Mouse (Mus musculus) ovary, adult 18-20 months (tissue): Measurements from ENCODE around the gene Mmrn2.
"Not testable (repeated sequence)": the region's sequence is repeated elsewhere in the genome, so short reads cannot be mapped to it uniquely, and the experiment has no call there.

Experiments used
- DNase-seq: peaks from one replicate; pipeline ENCODE4 v3.0.0; 2022; ENCODE audit warnings: low spot score, mixed read lengths

Mmrn2 gene

DNA sequence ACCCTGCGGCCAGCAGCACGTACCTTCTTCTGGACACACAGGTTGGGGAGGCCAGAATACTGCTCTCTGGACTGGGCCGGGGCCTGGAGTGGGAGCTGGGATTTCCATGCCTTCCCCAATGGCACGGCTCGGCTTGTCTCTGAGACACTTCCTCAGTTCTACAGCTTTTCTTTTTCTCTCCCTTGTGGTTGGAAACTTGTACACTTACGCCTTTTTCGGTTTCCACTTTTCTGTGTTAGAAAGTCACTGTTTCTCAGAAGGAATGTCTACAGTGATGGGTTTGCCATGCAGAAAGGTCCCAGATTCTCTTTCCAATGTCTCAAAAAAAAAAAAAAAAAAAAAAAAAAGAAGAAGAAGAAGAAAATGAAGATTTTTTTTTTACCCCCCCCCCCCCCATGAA, 28.2 kb downstream of the Mmrn2 start:
- DNase-seq: no peak

DNA sequence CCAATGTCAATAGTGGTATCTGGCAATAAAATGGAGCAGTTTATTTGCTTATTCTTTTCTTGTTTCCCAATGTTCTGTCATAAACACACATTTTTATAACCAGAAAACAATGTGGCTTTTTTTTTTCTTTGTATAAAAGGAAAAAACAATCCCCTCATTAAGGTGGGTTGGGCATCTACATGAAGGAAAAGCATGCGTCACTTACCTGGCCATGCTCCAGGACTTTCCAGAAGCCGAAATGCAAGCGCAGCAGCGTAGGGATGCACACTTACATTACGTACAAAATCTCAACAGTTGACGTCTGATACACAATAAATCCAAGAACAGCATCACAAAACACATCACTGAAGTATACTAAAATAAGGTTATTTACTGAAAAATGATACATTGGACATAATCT, 35.5 kb downstream of the Mmrn2 start:
- DNase-seq: no peak

DNA sequence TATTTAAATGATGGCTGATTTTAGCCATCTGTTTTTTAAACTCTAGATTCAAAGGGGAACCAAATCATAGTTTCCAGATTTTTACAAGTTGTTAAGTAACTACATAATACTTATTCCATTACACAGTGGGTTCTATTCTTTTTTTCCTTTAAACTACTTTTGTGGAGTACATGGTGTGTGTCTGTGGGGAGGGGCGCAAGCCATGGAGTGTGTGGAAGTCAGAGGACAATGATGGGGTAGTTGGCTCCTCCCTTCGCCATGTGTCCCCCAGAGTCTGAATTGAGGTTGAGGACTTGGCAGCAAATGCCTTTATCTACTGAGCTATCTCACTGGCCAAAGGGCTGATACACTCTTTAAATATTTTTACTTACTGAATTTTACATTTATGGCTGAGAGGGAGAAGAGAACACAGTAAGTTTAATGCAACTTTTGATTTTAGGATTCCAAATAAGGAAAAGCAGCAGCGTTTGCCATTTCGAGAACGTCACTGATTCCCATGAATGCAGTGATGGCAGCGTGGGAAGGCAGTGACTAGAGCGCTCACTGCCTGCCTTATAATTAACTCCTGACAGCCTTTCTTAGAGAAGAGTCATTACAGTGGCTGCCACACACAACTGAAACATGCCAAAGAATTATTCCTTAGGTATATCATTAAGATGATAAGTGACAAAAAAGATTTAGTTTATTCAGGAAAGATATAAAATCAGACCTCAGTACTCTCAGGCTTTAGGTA, 37.1 kb downstream of the Mmrn2 start:
- DNase-seq: no peak

- DNase-seq: not testable (repeated sequence)
Observed at GRCm38 (mm10) chr14:34416946-34417345, 41.7 kb downstream of the Mmrn2 start.

DNA sequence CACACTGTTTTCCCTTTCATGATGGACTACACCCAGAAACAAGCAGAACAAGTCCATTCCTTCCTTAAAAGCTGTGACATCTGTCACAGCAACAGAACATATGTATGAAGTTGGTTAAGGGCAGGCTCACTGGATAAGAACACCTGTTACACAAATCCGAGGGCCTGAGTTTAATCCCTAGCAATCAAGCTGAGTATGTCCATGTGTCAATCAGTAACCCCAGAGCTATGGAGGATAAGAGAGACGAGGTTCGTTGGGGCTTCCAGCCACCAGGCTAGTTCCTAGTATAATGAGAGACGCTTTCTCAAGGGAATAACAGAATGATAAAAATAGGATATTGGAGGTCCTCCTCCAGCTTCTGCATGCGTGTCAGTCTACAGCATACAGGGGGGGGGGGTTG, 42.2 kb downstream of the Mmrn2 start:
- no peak for DNase-seq

DNA sequence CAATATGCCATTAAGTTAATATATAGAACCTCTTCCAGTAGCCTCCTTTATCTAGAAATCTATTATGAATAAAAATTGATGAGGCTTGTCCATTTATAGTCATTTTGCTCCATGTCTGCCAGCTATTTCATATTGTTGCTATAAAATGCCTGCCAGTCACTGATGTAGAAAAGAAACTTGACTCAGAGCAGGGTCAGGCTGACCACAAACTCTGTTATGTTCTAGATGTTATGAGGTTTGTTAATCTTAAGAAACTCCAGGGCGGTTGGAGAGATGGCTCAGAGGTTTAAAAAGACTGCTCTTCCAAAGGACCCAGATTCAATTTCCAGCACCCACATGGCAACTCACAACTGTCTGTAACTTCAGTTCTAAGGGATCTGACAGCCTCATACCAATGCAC, 45.8 kb downstream of the Mmrn2 start:
- no peak for DNase-seq

- DNase-seq: no peak
Observed at GRCm38 (mm10) chr14:34428274-34428673, 53.0 kb downstream of the Mmrn2 start.

GRCm38 (mm10) chr14:34429069-34429468, 53.8 kb downstream of the Mmrn2 start:
- DNase-seq: no peak

DNA sequence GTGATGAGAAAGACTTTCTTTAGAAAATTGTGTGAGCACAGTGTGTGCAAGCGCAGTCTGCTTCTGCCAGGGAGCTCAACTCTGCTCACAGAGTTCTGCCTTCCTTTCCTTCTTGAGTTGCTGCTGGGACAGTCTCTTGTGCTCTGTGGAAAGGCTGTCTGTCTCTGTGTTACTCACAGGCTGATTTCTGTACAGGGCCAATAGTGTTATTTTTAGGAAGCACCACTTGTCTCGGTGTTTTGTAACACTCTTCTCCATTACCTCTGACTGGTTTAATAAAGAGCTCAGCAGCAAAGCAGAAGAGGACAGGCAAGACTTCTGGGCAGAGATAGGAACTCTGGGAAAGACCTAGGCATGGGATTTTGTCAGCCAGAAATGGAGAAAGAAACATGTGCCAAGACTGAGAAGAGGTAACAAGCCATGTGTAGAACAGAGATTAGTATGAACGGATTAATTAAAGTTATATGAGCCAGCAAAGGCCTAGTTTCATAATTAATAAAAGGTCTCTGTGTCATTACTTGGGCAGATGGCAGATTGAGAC, 65.3 kb downstream of the Mmrn2 start:
- no peak for DNase-seq

DNA sequence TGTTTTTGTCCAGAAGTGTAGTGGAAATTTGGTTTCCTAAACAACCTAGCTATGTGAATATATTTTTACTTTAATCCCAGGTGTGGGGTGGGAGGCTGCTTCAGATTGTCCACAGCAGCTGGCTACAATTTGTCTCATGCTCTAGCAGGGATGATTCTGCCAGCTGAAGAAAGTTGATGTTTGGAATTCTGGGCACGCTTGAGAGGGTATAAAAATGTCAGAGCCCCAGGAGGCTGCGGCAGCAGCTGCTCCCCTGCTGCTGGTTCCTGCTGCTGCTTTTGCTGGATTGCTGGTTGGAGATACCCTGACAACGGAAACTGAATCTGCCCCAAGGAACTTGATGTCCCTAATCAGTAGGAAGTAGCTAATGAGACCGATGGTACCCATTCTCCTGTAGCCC, 67.3 kb downstream of the Mmrn2 start:
- DNase-seq: no peak

GRCm38 (mm10) chr14:34444368-34444767, 69.1 kb downstream of the Mmrn2 start:
- no peak for DNase-seq

DNA sequence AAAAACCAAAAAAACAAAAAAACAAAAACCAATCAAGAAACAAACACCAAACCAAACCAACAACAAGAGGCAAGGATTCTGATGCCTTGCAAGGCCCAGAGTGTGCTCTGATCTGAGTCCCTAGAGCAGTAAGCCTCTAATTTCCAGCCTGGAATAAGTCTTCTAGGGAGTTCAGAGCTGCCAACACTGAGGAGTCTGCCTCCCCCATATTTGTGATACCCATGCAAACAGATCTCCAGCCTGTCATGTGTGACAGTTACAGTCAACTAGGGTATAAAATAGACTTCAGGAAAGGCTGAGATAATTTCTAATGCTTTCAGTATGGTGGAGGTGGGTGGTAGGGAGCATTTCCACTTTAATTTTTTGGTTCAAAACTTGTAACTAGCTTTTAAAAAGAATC, 69.7 kb downstream of the Mmrn2 start:
- DNase-seq: no peak

- DNase-seq: no peak
Observed at GRCm38 (mm10) chr14:34445348-34445747, 70.1 kb downstream of the Mmrn2 start.

GRCm38 (mm10) chr14:34446624-34447023, 71.4 kb downstream of the Mmrn2 start:
- DNase-seq: no peak

- DNase-seq: no peak
Observed at GRCm38 (mm10) chr14:34447659-34448058, 72.4 kb downstream of the Mmrn2 start.

GRCm38 (mm10) chr14:34448398-34448797, 73.1 kb downstream of the Mmrn2 start:
- DNase-seq: no peak

DNA sequence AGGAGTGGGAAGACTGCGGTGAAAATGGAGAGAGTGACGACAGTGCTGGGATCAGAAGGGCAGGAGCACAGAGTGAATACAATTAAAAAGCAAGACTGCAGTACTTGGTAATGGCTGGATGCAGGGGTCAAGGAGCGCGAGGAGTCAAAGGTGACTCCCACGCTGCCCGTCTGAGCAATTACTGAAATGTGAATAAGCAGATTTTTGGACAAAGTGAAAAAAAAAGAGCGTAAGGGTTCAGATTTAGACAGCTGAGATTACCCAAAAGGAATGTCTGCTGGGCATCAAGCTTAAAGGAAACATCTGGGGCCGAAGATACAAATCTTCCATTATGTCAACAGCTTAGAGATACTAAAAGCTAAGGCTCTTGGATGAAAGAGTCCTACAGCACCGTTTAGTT, 74.5 kb downstream of the Mmrn2 start:
- no peak for DNase-seq

- DNase-seq: no peak
Observed at GRCm38 (mm10) chr14:34450451-34450850, 75.2 kb downstream of the Mmrn2 start.

GRCm38 (mm10) chr14:34451872-34452271, 76.6 kb downstream of the Mmrn2 start:
- no peak for DNase-seq

- DNase-seq: no peak
Observed at GRCm38 (mm10) chr14:34453648-34454047, 78.4 kb downstream of the Mmrn2 start.
